Mouse (Mus musculus) neural tube, embryonic 15.5 days (tissue): ENCODE data around the gene Zfp651. TPM values are rescaled to one million over a fixed set of nuclear protein-coding genes. Genes with fewer than 3 reads are reported as not detected.

Experiments used
- ATAC-seq: fragments of 200-750 bp; cut with Nextera tagmentation; 2 replicates; pipeline ENCODE4 v1.8.0; 2017; ENCODE audit warnings: mild to moderate bottlenecking, moderate TSS enrichment, moderate library complexity; ENCODE audit not compliant: low FRiP score
- H3K27ac ChIP-seq: fragments of 300-500 bp; sonication (generic); replicated peaks from 2 replicates; pipeline ENCODE4 v1.5.1; 2015; ENCODE audit warnings: mild to moderate bottlenecking, inconsistent platforms
- H3K27me3 ChIP-seq: fragments of 300-500 bp; sonication (generic); replicated peaks from 2 replicates; pipeline ENCODE4 v1.6.1; 2015; ENCODE audit warnings: inconsistent platforms
- H3K36me3 ChIP-seq: fragments of 300-500 bp; sonication (generic); 2 replicates; pipeline ENCODE4 v1.6.1; 2015; ENCODE audit warnings: inconsistent platforms
- H3K4me1 ChIP-seq: fragments of 300-500 bp; sonication (generic); 2 replicates; pipeline ENCODE4 v1.6.1; 2015; ENCODE audit warnings: inconsistent platforms
- H3K4me2 ChIP-seq: fragments of 300-500 bp; sonication (generic); 2 replicates; pipeline ENCODE4 v1.6.1; 2015; ENCODE audit warnings: inconsistent platforms, mild to moderate bottlenecking, moderate library complexity
- H3K4me3 ChIP-seq: fragments of 300-500 bp; sonication (generic); replicated peaks from 2 replicates; pipeline ENCODE4 v1.5.1; 2015; ENCODE audit warnings: mild to moderate bottlenecking, inconsistent platforms
- H3K9ac ChIP-seq: fragments of 300-500 bp; sonication (generic); replicated peaks from 2 replicates; pipeline ENCODE4 v1.6.1; 2015; ENCODE audit warnings: mild to moderate bottlenecking, inconsistent platforms
- H3K9me3 ChIP-seq: fragments of 300-500 bp; sonication (generic); replicated peaks from 2 replicates; pipeline ENCODE4 v1.6.1; 2016; ENCODE audit warnings: inconsistent platforms
- WGBS: fragments of 180-500 bp; shearing (Covaris S2); methylation state at CpG from one replicate; pipeline ENCODE4 v1.1.7; 2015; ENCODE audit warnings: mixed read lengths; 5-methylcytosine and 5-hydroxymethylcytosine counted together
- polyA plus RNA-seq: library from polyadenylated mRNA; unstranded; fragments of >200 nt; fragmentation: Nextera tagmentation; extraction: Ambion mirVana; gene quantifications from 2 replicates; pipeline ENCODE4 v1.2.1, GENCODE M21; 2015

The Zfp651 gene
- polyA plus RNA-seq, 1 experiment from 2014 or later = 36.3 TPM

DNA sequence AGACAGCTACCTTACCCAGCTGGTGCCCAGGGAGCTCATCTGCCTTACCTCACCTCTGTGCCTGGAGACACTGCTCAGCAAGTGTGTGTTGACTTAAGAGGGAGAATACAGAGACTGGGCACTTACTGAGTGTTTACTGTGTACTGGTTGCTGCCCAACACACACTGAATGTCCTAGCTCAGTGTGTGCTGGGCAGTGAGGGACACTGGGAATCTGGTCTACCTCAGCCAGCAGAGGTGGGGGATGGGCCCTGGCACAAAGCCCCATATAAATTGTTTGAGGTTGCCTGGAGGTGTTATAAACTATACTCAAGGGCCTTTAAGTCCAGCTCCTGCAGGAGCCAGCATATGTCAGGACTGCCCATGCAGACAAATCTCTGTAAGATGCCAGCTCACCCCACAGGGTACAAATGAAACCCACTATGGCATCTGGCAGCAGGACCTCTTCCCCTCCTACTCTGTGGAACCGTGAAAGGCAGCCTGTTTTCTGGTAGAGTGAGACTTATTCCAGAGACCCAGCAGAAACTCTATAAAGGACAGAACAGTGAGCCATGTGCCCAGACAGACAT, 35.9 kb downstream of the Zfp651 start:
- H3K27ac ChIP-seq = 0 out of 2 replicates have a peak overlapping the region, but pooled peaks have one; percentile 37
- WGBS = 21% methylated on average over 1 of the region's 1 CpGs
- no peaks in the 10 kb centered on the region for H3K36me3 ChIP-seq
- H3K9ac ChIP-seq = no peak overlapping the region
- no peak for ATAC-seq
- H3K4me1 ChIP-seq = peaks cover 27% of the 10 kb centered on the region
- no peak overlapping the region for H3K4me3 ChIP-seq
- no peaks in the 10 kb centered on the region; the same call in 1 of the 2 replicates for H3K27me3 ChIP-seq
- H3K4me2 ChIP-seq = no peak overlapping the region
- H3K9me3 ChIP-seq = no peaks in the 10 kb centered on the region

DNA sequence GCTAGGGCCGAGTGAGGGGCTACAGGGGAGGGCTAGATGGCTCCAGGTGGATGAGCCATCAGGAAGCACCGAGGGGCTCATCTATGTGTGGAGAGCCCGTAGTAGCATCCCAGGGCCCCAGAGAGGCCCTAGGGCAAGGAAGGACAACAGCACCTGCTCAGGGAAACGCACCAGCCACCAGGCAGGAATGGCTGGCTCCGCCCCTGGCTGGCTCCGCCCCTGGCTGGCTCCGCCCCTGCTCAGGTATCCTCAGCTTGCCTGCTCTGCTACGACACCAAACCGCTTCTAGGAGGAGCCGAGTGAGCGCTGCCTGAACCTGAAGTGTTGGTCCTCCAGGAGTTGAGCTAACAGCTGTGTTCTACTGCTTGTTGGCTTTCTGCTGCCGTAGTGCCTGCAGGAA, 38.6 kb downstream of the Zfp651 start:
- Histone ChIP-seq H3K27ac (no peak overlapping the region), H3K4me2 (no peak overlapping the region), H3K27me3 (no peaks in the 10 kb centered on the region; the same call in 1 of the 2 replicates), H3K36me3 (no peaks in the 10 kb centered on the region), H3K4me3 (no peak overlapping the region), H3K9me3 (no peaks in the 10 kb centered on the region), H3K4me1 (peaks cover 24% of the 10 kb centered on the region), H3K9ac (no peak overlapping the region)
- WGBS = 18% methylated on average over 12 of the region's 12 CpGs
- ATAC-seq = no peak

DNA sequence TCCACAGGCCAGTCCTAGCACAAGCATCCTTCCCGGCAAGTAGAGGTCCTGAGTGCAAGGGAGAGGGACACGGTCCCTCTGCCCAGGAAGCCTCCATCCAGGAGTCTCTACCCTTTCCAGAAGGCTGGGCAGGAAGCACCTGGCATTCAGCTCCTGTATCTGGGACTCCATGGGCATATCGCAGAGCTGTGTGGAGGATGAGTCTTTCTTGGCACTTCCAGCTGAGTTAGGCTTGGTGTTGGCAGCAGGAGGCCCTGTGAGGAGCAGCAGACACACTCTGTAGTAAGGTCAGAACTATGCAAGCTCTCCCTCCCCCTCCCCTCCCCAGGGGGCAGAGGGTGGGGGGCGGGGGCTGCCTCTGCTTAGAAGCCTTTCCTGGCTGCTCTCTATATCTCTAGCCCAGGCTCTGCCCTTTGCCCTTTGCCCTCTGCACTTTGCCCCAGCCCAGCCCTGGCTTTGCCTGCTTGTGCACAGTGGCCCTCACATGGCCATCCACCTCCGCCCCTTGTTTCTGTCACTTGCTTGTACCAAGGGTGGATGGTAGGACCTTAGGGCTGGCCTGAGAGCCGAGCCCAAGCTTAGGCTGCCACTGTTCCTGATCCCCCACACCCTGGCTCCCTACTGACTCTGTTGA, 39.9 kb downstream of the Zfp651 start:
- 59% methylated on average over 6 of the region's 6 CpGs for WGBS
- no peak overlapping the region for H3K9ac ChIP-seq
- ATAC-seq = no peak

DNA sequence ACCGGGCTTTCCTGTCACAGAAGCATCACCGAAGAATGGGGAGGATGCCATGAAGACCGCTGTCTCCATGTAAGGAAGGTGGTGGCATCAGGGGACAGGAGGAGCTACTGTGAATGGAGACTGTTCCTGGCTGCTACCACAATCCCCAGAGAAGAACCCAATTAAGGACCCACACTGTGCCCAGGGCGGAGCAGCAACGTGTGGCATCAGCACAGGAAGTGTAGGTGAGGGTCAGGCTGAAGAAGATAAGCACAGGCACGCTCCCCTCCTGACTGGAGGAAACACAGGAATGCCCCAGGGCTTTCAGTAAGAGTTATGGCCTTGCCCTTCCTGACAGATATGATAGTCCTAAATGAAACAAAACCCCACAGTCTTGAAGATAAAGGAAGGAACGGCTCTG, 43.6 kb downstream of the Zfp651 start:
- no peak overlapping the region for H3K4me2 ChIP-seq
- H3K36me3 ChIP-seq = no peaks in the 10 kb centered on the region
- H3K9me3 ChIP-seq = no peaks in the 10 kb centered on the region
- peaks cover 8% of the 10 kb centered on the region; the same call in 1 of the 2 replicates for H3K4me1 ChIP-seq
- no peak for ATAC-seq
- no peaks in the 10 kb centered on the region; the same call in 1 of the 2 replicates for H3K27me3 ChIP-seq
- no peak overlapping the region for H3K4me3 ChIP-seq
- 74% methylated on average over 7 of the region's 7 CpGs for WGBS
- no peak overlapping the region for H3K9ac ChIP-seq
- no peak overlapping the region for H3K27ac ChIP-seq

More for the DNA sequence above, 39.9 kb downstream of the Zfp651 start:
- H3K9me3 ChIP-seq = no peaks in the 10 kb centered on the region
- no peaks in the 10 kb centered on the region for H3K36me3 ChIP-seq
- no peak overlapping the region for H3K27ac ChIP-seq
- peaks cover 24% of the 10 kb centered on the region for H3K4me1 ChIP-seq
- H3K4me2 ChIP-seq = no peak overlapping the region
- H3K4me3 ChIP-seq = no peak overlapping the region
- H3K27me3 ChIP-seq = no peaks in the 10 kb centered on the region; the same call in 1 of the 2 replicates

DNA sequence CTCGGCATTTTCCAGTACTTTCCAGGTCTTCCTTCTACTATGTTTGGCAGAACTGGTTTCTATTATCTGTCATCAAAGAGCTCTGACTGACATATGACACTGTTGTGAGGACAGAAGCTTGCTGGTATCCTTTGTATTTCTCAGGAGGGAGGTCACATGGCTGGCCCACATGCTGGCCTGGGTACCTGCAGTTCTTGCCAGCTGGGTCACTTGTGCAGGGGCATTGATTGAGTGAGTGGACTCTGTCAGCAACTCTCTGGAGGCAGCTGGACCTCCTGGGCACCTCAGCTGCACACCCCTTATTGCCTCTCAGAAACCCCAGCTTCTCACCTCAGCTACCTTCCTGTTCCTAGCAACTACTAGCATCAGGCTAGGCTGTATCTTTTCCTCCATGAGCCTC, 48.4 kb downstream of the Zfp651 start:
- Histone ChIP-seq H3K36me3 (no peaks in the 10 kb centered on the region), H3K9ac (no peak overlapping the region), H3K27me3 (no peaks in the 10 kb centered on the region), H3K27ac (peak overlapping the region; percentile 41; the same call in 1 of the 2 replicates), H3K4me3 (no peak overlapping the region), H3K9me3 (no peaks in the 10 kb centered on the region), H3K4me1 (peaks cover 37% of the 10 kb centered on the region), H3K4me2 (no peak overlapping the region)
- no peak for ATAC-seq
- 72% methylated on average over 1 of the region's 1 CpGs for WGBS

DNA sequence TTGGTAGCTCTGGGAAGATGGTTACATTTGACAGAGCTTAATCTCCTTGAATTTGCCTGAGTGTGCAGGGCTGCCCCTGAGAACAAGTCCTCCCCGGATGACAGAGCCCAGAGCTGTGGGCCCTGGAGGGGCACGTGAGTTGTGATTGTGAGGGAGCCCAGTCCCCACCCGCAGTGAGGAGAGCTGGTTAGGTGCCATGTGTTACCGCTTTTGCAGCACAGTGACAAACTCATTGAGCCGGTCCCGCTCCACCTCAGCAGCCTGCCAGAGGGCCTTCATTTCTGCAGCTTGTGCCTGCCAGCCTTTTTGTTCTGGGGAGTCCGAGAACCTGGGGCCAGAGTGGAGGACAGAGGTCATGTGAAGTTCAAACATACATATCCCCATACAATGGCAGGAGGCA, 48.8 kb downstream of the Zfp651 start:
- Histone ChIP-seq H3K27ac (peak overlapping the region; percentile 41; the same call in 1 of the 2 replicates), H3K27me3 (no peaks in the 10 kb centered on the region)
- WGBS = 50% methylated on average over 7 of the region's 7 CpGs

DNA sequence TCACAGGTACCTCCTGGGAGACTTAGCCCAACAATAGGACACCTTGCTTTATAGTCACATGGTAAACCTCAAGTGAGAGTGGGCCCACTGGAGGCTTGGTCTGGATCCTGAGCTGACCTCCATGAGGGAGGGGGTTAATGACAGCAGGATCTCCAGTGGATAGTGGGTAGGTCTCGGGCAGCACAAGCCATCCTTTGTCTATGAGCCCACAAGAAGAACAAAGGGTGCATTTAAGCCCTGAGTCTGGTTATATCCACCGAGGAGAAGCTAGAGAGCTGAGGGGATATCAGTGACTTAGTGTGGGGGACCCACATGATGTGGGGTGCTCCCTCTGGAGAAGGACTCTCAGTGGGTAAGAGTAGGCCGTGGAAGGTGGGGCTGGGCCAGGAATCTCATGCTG, 49.4 kb downstream of the Zfp651 start:
- WGBS = 46% methylated on average over 3 of the region's 3 CpGs
- H3K36me3 ChIP-seq = no peaks in the 10 kb centered on the region
- H3K9me3 ChIP-seq = no peaks in the 10 kb centered on the region
- peaks cover 37% of the 10 kb centered on the region for H3K4me1 ChIP-seq
- H3K4me3 ChIP-seq = no peak overlapping the region
- no peaks in the 10 kb centered on the region for H3K27me3 ChIP-seq
- no peak overlapping the region for H3K4me2 ChIP-seq
- no peak for ATAC-seq
- H3K27ac ChIP-seq = no peak overlapping the region
- no peak overlapping the region for H3K9ac ChIP-seq

More for the DNA sequence above, 48.8 kb downstream of the Zfp651 start:
- no peak overlapping the region for H3K9ac ChIP-seq
- ATAC-seq = no peak
- no peak overlapping the region for H3K4me2 ChIP-seq
- H3K4me3 ChIP-seq = no peak overlapping the region
- H3K9me3 ChIP-seq = no peaks in the 10 kb centered on the region
- H3K4me1 ChIP-seq = peaks cover 37% of the 10 kb centered on the region
- no peaks in the 10 kb centered on the region for H3K36me3 ChIP-seq

DNA sequence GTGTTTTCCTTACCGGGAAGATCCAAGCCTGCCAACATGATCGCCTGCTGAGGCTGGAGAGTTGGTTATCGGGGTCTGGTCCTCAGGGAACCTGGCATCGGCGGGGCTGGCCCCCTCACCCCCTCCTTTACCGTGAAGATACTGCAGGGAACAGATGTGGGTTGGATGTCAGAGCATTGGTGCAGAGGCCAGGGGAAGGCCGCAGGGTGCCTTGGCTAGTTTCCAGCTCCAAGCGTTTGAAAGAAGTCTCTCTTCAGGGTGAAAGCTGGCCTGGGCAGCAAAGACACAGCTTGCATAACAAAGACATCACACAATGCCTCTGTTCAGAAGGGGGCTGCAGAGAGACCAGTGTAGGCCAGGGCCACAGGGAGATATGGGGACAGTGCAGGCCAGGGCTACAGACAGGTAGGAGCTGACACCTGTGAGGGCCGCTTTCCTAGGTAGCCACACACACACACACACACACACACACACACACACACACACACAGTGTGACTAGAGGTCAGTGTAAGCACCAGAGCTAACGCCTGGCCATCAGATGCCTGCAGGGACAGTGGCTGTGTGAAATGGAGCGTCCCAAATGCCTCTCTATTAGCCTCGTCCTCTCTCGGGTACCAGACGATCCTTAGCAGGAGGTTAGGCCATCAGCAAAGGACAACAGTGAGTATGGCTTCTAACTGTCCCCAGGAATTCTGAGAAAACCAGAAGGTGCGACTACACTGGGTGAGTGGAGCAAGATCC, 51.1 kb downstream of the Zfp651 start:
- Histone ChIP-seq H3K36me3 (no peaks in the 10 kb centered on the region), H3K4me2 (peak overlapping the region; percentile 23; the same call in 1 of the 2 replicates), H3K27ac (peak overlapping the region; percentile 67), H3K4me1 (peaks cover 37% of the 10 kb centered on the region), H3K9ac (0 out of 2 replicates have a peak overlapping the region, but pooled peaks have one; percentile 11), H3K4me3 (no peak overlapping the region), H3K9me3 (no peaks in the 10 kb centered on the region), H3K27me3 (no peaks in the 10 kb centered on the region)
- WGBS = 17% methylated on average over 15 of the region's 15 CpGs
- peak; percentile 62; the same call in 1 of the 2 replicates for ATAC-seq

DNA sequence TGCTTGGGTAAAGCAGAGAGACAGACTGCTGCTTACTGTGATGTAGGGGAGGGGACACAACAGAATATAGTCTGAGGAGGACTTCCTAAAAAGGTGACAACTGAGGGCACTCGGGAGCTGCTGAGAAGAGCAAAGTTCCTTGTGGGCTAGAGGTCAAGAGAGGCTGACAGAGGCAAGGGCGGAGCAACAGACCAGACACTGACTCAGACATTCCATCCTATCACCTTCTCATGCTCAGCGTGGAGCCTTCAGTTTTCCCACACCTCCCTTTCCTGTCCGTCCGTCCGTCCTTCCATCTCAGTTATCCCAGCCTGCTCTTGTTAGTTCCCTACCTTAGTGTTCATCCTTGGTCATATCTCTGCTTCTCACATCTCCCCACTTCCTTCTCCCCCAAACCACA, 56.1 kb downstream of the Zfp651 start:
- no peak overlapping the region for H3K9ac ChIP-seq
- no peaks in the 10 kb centered on the region for H3K36me3 ChIP-seq
- no peaks in the 10 kb centered on the region for H3K27me3 ChIP-seq
- no peak overlapping the region for H3K27ac ChIP-seq
- H3K9me3 ChIP-seq = no peaks in the 10 kb centered on the region
- no peak overlapping the region for H3K4me2 ChIP-seq
- no peak overlapping the region for H3K4me3 ChIP-seq
- peaks cover 22% of the 10 kb centered on the region for H3K4me1 ChIP-seq
- WGBS = 81% methylated on average over 6 of the region's 6 CpGs
- no peak for ATAC-seq

DNA sequence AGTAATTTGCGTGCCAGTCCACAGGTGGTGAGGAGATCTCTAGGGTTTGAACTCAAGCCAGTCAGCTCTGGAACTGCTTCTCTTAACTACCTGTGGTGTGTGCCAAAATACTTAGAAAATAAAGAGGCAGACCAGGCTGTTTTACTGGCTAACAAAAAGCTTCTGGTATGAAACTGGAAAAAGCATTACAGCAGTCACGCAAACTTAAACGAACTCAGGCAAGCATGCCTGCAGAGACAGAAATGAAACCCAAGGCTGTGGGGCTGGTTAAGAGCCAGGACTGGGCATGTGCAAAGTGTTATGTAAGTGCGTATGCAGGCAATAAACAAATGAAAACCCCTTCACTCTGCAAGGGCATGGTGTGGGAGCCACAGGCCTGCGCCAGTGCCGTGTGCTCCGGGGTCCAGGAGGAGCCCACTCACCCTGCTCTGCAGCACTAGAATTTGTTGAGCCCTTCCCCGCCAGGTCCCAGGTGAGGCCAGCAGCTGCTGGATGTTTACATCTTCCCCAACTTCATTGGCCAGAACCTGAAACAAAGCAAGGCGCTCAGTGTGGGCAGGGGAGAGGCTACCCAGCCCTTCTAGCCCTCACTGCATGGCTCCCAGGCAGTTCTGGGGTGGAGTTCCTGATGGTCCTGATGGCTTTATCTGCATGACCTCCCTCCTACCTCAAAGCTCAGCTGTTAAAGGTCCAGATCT, 60.1 kb downstream of the Zfp651 start:
- no peak overlapping the region for H3K9ac ChIP-seq
- no peak for ATAC-seq
- no peaks in the 10 kb centered on the region for H3K27me3 ChIP-seq
- no peaks in the 10 kb centered on the region for H3K9me3 ChIP-seq
- peak overlapping the region; percentile 28; the same call in 1 of the 2 replicates for H3K27ac ChIP-seq
- H3K36me3 ChIP-seq = no peaks in the 10 kb centered on the region
- no peak overlapping the region for H3K4me2 ChIP-seq
- H3K4me3 ChIP-seq = no peak overlapping the region
- 82% methylated on average over 9 of the region's 9 CpGs for WGBS
- peaks cover 31% of the 10 kb centered on the region for H3K4me1 ChIP-seq

DNA sequence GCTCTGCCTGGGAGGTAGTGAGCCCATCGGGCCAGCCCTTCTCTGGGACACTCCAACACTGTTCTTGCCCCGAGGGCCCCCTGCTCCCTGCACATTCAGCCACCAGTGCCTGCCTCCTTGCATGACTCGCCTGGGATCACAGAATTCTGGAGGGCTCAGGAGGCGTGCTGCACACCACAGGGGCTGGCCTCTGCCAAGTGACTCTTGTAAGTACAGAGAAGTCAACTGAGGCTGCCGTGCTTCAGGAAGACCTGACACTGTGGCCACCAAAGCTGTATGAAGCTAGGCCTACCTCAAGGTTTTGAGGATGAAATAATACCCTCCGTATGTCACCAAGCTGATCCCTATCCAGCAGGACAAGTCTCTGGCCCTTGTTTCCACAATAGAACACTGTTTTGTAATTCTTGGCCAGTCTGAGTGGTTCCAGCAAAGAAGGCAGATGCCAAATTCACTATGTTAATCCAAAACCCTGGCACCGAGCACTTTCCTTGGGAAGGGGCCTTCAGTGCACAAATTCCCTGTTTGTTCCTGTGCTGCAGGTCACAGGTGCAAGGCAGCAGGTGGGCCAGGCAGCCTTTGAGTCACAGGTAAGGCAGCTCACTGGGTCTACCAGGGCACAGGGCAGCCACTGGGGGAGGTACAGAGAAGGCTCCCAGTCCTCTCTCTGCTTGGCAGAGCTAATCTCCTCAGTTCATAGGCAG, 60.8 kb downstream of the Zfp651 start:
- ATAC-seq = no peak
- H3K9me3 ChIP-seq = no peaks in the 10 kb centered on the region
- 51% methylated on average over 7 of the region's 7 CpGs for WGBS
- no peak overlapping the region for H3K4me2 ChIP-seq
- H3K36me3 ChIP-seq = no peaks in the 10 kb centered on the region
- peaks cover 31% of the 10 kb centered on the region for H3K4me1 ChIP-seq
- no peak overlapping the region for H3K9ac ChIP-seq
- peak overlapping the region; percentile 28; the same call in 1 of the 2 replicates for H3K27ac ChIP-seq
- H3K27me3 ChIP-seq = no peaks in the 10 kb centered on the region
- H3K4me3 ChIP-seq = no peak overlapping the region
